Mouse (Mus musculus): ENCODE measurements around the gene Lzts3.
A peak's percentile ranks its signal among the peaks of the same experiment; 100 is the strongest.

DNA sequence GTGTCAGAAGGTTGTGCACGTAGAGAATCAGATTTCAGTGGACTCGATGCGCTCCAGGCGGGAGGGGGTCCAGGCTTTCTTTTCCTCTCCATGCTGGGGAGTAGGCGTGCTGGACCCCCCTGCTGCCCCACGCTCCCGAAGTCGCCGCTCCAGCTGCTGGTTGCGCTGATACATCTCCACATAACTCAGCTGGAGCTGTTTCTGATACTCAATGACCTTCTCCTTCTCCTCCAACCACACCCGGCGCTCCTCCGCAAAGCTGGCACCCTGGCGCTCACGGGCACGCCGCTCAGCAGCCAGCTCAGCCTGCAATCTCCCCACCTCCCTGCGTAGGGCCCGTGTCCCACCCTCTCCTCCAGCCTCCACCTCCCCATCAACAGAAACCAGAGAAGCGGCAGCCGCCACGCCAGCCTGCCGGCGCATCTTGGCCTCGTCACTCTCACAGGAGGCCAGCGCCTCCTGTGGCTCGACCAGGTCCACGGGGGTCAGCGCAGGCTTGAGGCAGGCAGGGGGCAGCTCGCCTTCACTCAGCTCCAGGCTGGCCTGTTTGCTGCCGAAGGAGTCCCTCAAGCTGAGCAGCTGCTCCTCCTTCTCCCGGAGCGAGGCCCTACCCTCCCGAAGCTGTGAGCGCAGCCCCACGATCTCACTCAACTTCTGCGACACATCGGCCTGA is 7.7 kb downstream of the Lzts3 start:
- TF ChIP-seq POLR2A (IDR thresholded peaks at IDR 0.05; ENCODE audit: borderline replicate concordance, extremely low read depth, insufficient read depth, insufficient read length, poor library complexity, severe bottlenecking), result no peak
- 0 out of 2 replicates have a peak, but pooled peaks have one; percentile 4 for TF ChIP-seq CTCF (IDR thresholded peaks at IDR 0.05; ENCODE audit: borderline replicate concordance, extremely low read depth, insufficient read depth, insufficient read length)

Measured in brain, embryonic 14.5 days (tissue).